In the genomic region with DNA sequence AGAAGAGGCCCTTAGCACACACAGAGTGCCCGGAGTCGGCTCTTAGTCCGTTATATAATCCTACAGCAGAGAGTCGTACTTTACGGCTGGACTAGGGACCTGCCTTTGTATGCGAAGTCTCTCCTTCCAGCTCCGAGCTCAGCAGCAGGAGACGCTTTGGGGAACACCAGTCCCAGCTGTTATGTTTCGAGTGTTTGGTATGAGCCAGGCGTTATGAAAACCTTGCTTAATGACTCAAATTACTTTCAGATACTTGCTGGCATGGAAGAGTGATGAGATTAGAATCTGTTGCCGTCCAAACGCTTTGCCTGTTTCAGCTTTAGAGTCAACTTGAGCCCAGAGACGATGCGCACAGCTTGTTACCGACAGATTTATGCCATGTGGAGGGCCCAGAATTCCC, we compare ENCODE assay signal across 15 mouse cellular contexts.
"Had no signal": no experiment of that assay in that cellular context is flagged by ENCODE, and none has a peak within 500 bp of the region (broad histone marks: within the 10 kb centered on the region; RNA-seq: fewer than 3 reads in every experiment).

No protein-coding gene starts in this region.

- DNase-seq: kidney, adult 8-10 months; kidney, postnatal 36 days; left cerebral cortex, postnatal 4 days; lung, adult 18-20 months; lung, postnatal 4 days; midbrain, embryonic 14.5 days; spleen, adult 18-20 months; thymus, adult 2 months; thymus, postnatal 25 days had no signal

- H3K9me3 ChIP-seq: midbrain, embryonic 10.5 days; neural tube, embryonic 12.5 days had no signal

- H3K4me3 ChIP-seq: layer of hippocampus, adult 2 months; midbrain, embryonic 10.5 days; neural tube, embryonic 12.5 days had no signal

- H3K36me3 ChIP-seq: midbrain, embryonic 10.5 days; neural tube, embryonic 12.5 days had no signal

- H3K9ac ChIP-seq: liver, embryonic 14.5 days; neural tube, embryonic 12.5 days had no signal

- H3K27ac ChIP-seq: kidney, postnatal 0 days; layer of hippocampus, adult 2 months; liver, embryonic 14.5 days; midbrain, embryonic 10.5 days; neural tube, embryonic 12.5 days had no signal

- ATAC-seq: intestine, embryonic 16.5 days had no signal

- H3K4me2 ChIP-seq: neural tube, embryonic 12.5 days had no signal
